Mouse (Mus musculus): ENCODE measurements at regions not wholly inside any gene's neighbourhood (a gene's known extent, or its start where the extent isn't known, plus 50 kb on each side); places are given as distances from the start of the nearest gene placed in this dataset.

GRCm38 (mm10) chr15:51570631-51571030 lies 2314.1 kb upstream of the Gm7489 start:
- DNase-seq (ENCODE audit: low spot score) (no peak), ATAC-seq (no peak)
- Histone ChIP-seq H3K36me3 (ENCODE audit: insufficient read depth, low read length) (no peaks in the 10 kb centered on the region), H3K27ac (ENCODE audit: low read length) (no peak overlapping the region), H3K4me3 (ENCODE audit: low read depth, low read length) (no peak overlapping the region), H3K9me3 (ENCODE audit: low read length) (no peaks in the 10 kb centered on the region), H3K4me2 (replicated peaks; ENCODE audit: low read depth, low read length) (no peak overlapping the region), H3K9ac (replicated peaks; ENCODE audit: low read depth) (no peak overlapping the region), H3K27me3 (replicated peaks; ENCODE audit: insufficient read depth, low read length) (no peaks in the 10 kb centered on the region), H3K4me1 (ENCODE audit: insufficient read depth, low read depth, low read length) (no peaks in the 10 kb centered on the region)
- WGBS = 82% methylated on average over 1 of the region's 1 CpGs
- no peak for TF ChIP-seq CTCF (IDR thresholded peaks at IDR 0.05)

GRCm38 (mm10) chr15:51574538-51575105 lies 2310.1 kb upstream of the Gm7489 start:
- peak; percentile 46; the same call in 1 of the 2 replicates for ATAC-seq
- WGBS = 57% methylated on average over 8 of the region's 8 CpGs
- H3K4me1 ChIP-seq (ENCODE audit: insufficient read depth, low read depth, low read length) = no peaks in the 10 kb centered on the region
- H3K27me3 ChIP-seq (replicated peaks; ENCODE audit: insufficient read depth, low read length) = no peaks in the 10 kb centered on the region
- H3K36me3 ChIP-seq (ENCODE audit: insufficient read depth, low read length) = no peaks in the 10 kb centered on the region
- peak; percentile 77 for DNase-seq (ENCODE audit: low spot score)
- H3K4me2 ChIP-seq (replicated peaks; ENCODE audit: low read depth, low read length) = no peak overlapping the region
- no peak overlapping the region for H3K9ac ChIP-seq (replicated peaks; ENCODE audit: low read depth)
- TF ChIP-seq CTCF (IDR thresholded peaks at IDR 0.05) (no peak), EP300 (IDR thresholded peaks at IDR 0.05) (peak; percentile 21; the same call in 1 of the 2 replicates)
- H3K27ac ChIP-seq (ENCODE audit: low read length) = 0 out of 2 replicates have a peak overlapping the region, but pooled peaks have one; percentile 20
- no peak overlapping the region for H3K4me3 ChIP-seq (ENCODE audit: low read depth, low read length)
- no peaks in the 10 kb centered on the region for H3K9me3 ChIP-seq (ENCODE audit: low read length)

- ATAC-seq (no peak), DNase-seq (ENCODE audit: low spot score) (no peak)
- Histone ChIP-seq H3K9me3 (ENCODE audit: low read length) (no peaks in the 10 kb centered on the region), H3K27ac (ENCODE audit: low read length) (no peak overlapping the region), H3K4me3 (ENCODE audit: low read depth, low read length) (no peak overlapping the region), H3K9ac (replicated peaks; ENCODE audit: low read depth) (no peak overlapping the region), H3K4me2 (replicated peaks; ENCODE audit: low read depth, low read length) (no peak overlapping the region), H3K36me3 (ENCODE audit: insufficient read depth, low read length) (no peaks in the 10 kb centered on the region), H3K27me3 (replicated peaks; ENCODE audit: insufficient read depth, low read length) (no peaks in the 10 kb centered on the region), H3K4me1 (ENCODE audit: insufficient read depth, low read depth, low read length) (no peaks in the 10 kb centered on the region)
- TF ChIP-seq CTCF (IDR thresholded peaks at IDR 0.05) = no peak
- TF ChIP-seq EP300 (IDR thresholded peaks at IDR 0.05) = no peak
- WGBS = 66% methylated on average over 1 of the region's 1 CpGs
Measured at GRCm38 (mm10) chr15:51583636-51584035, 2301.1 kb upstream of the Gm7489 start.

DNA sequence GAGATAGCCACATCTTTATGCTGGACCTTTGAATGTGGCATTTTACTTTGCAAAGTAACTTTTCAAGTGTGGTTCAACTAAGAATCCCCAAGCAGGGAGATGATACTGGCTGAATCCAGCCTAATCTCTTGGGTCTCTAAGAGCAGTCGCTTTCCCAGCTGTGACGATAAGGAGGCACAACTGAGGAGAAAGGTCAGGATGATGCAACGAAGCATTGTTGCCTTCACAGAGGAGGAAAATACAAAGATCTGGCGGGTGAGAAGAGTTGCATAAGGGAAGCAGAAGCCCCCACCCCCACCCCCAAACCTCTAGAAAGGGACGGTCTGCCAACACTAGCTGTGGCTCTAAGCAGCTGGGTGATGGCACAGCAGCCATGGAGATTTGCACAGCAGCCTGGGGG lies 2298.6 kb upstream of the Gm7489 start:
- Histone ChIP-seq H3K9me3 (ENCODE audit: low read length) (no peaks in the 10 kb centered on the region), H3K4me3 (ENCODE audit: low read depth, low read length) (no peak overlapping the region), H3K4me1 (ENCODE audit: insufficient read depth, low read depth, low read length) (no peaks in the 10 kb centered on the region), H3K27ac (ENCODE audit: low read length) (no peak overlapping the region), H3K36me3 (ENCODE audit: insufficient read depth, low read length) (no peaks in the 10 kb centered on the region), H3K9ac (replicated peaks; ENCODE audit: low read depth) (no peak overlapping the region), H3K27me3 (replicated peaks; ENCODE audit: insufficient read depth, low read length) (no peaks in the 10 kb centered on the region), H3K4me2 (replicated peaks; ENCODE audit: low read depth, low read length) (no peak overlapping the region)
- TF ChIP-seq EP300 (IDR thresholded peaks at IDR 0.05) (no peak), CTCF (IDR thresholded peaks at IDR 0.05) (no peak)
- 56% methylated on average over 5 of the region's 5 CpGs for WGBS
- DNase-seq (ENCODE audit: low spot score) (no peak), ATAC-seq (no peak)

DNA sequence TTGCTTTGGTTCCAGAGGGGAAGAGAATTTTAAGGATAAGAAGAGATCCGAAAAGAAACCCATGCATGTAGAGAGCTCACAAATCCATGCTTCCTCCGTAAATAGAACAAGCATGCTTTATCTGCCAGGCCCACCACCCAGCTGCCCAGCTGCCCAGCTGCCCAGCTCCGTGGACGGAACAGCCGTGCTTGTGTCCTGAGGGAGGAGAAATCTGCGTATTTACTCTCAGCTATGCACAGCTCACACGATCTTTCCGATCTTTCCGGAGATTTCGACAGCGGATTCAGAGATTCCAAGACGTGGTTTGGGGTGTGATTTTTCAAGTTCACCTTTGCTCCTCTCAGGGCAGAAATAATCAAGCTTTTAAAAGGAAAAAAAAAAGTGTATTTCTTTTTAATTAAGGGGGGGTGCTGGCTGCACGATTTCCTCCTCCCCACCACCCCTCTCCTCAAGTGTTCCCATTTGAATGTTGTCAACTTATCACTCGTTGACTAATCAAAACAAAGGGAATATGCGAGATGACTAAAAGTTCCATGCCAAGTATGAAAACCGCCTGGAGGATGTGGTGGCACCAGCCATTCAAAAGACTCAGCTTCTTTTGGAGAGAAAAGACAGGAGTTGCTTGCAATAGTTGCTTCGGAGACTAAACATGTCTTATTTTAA lies 2293.2 kb upstream of the Gm7489 start:
- TF ChIP-seq EP300 (IDR thresholded peaks at IDR 0.05) = no peak
- no peak for TF ChIP-seq CTCF (IDR thresholded peaks at IDR 0.05)
- Histone ChIP-seq H3K27ac (ENCODE audit: low read length) (peak overlapping the region; percentile 63), H3K27me3 (replicated peaks; ENCODE audit: insufficient read depth, low read length) (no peaks in the 10 kb centered on the region), H3K36me3 (ENCODE audit: insufficient read depth, low read length) (no peaks in the 10 kb centered on the region), H3K4me1 (ENCODE audit: insufficient read depth, low read depth, low read length) (peaks cover 5% of the 10 kb centered on the region; the same call in 1 of the 2 replicates), H3K4me3 (ENCODE audit: low read depth, low read length) (peak overlapping the region; percentile 21; the same call in 1 of the 2 replicates), H3K4me2 (replicated peaks; ENCODE audit: low read depth, low read length) (peak overlapping the region; percentile 45), H3K9ac (replicated peaks; ENCODE audit: low read depth) (no peak overlapping the region), H3K9me3 (ENCODE audit: low read length) (no peaks in the 10 kb centered on the region)
- 23% methylated on average over 17 of the region's 17 CpGs for WGBS
- ATAC-seq (peak; percentile 52), DNase-seq (ENCODE audit: low spot score) (peak; percentile 54)

- Histone ChIP-seq H3K4me1 (ENCODE audit: insufficient read depth, low read depth, low read length) (peaks cover 5% of the 10 kb centered on the region; the same call in 1 of the 2 replicates), H3K36me3 (ENCODE audit: insufficient read depth, low read length) (no peaks in the 10 kb centered on the region), H3K27ac (ENCODE audit: low read length) (peak overlapping the region; percentile 63), H3K27me3 (replicated peaks; ENCODE audit: insufficient read depth, low read length) (no peaks in the 10 kb centered on the region), H3K4me3 (ENCODE audit: low read depth, low read length) (peak overlapping the region; percentile 21; the same call in 1 of the 2 replicates), H3K9me3 (ENCODE audit: low read length) (no peaks in the 10 kb centered on the region), H3K9ac (replicated peaks; ENCODE audit: low read depth) (no peak overlapping the region), H3K4me2 (replicated peaks; ENCODE audit: low read depth, low read length) (peak overlapping the region; percentile 45)
- DNase-seq (ENCODE audit: low spot score) (peak; percentile 71), ATAC-seq (peak; percentile 77)
- WGBS = 48% methylated on average over 9 of the region's 9 CpGs
- TF ChIP-seq EP300 (IDR thresholded peaks at IDR 0.05) = no peak
- no peak for TF ChIP-seq CTCF (IDR thresholded peaks at IDR 0.05)
Measured at GRCm38 (mm10) chr15:51592069-51592435, 2292.7 kb upstream of the Gm7489 start.

Measured in lung, postnatal 0 days (tissue).